Mouse (Mus musculus) heart, embryonic 14.5 days (tissue): ENCODE results near the gene Parp8. TPM values are rescaled to one million over a fixed set of nuclear protein-coding genes. Genes with fewer than 3 reads are reported as not detected.

Experiments used
- ATAC-seq: fragments of 200-750 bp; cut with Nextera tagmentation; 2 replicates; pipeline ENCODE4 v1.8.0; 2017; ENCODE audit warnings: low read depth, moderate TSS enrichment; ENCODE audit not compliant: insufficient number of reproducible peaks, insufficient read depth, low FRiP score
- H3K27ac ChIP-seq, 2 experiments: fragments of 200-500 bp in 1 of 2; fragments of 300-500 bp in 1 of 2; sonication (generic) in 1 of 2; replicated peaks in 1 of 2; 2 replicates each; pipeline ENCODE4 v1.5.1; 2012 to 2014; ENCODE audit warnings: low read depth in 2 of 2, low read length in 2 of 2, control low read depth in 1 of 2, mild to moderate bottlenecking in 1 of 2, mixed read lengths in 1 of 2; ENCODE audit not compliant: control insufficient read depth in 1 of 2, insufficient read depth in 1 of 2
- H3K27me3 ChIP-seq: fragments of 300-500 bp; sonication (generic); 2 replicates; pipeline ENCODE4 v1.6.1; 2014; ENCODE audit warnings: mild to moderate bottlenecking, low read length, control low read depth; ENCODE audit not compliant: control insufficient read depth, insufficient read depth
- H3K36me3 ChIP-seq: fragments of 300-500 bp; sonication (generic); 2 replicates; pipeline ENCODE4 v1.6.1; 2014; ENCODE audit warnings: mild to moderate bottlenecking, control low read depth, low read length, mixed read lengths; ENCODE audit not compliant: control insufficient read depth, insufficient read depth
- H3K4me1 ChIP-seq, 2 experiments: fragments of 200-500 bp in 1 of 2; fragments of 300-500 bp in 1 of 2; sonication (generic) in 1 of 2; 2 replicates each; pipeline ENCODE4 v1.6.1; 2012 to 2014; ENCODE audit warnings: low read length in 2 of 2, control low read depth in 1 of 2, mixed read lengths in 1 of 2; ENCODE audit not compliant: control insufficient read depth in 2 of 2, insufficient read depth in 2 of 2
- H3K4me2 ChIP-seq: fragments of 300-500 bp; sonication (generic); 2 replicates; pipeline ENCODE4 v1.6.1; 2014; ENCODE audit warnings: mild to moderate bottlenecking, low read length
- H3K4me3 ChIP-seq, 2 experiments: fragments of 200-500 bp in 1 of 2; fragments of 300-500 bp in 1 of 2; sonication (generic) in 1 of 2; 2 replicates each; pipeline ENCODE4 v1.5.1; 2012 to 2014; ENCODE audit warnings: low read length in 2 of 2, mild to moderate bottlenecking in 2 of 2, control low read depth in 1 of 2, low read depth in 1 of 2, moderate library complexity in 1 of 2; ENCODE audit not compliant: control insufficient read depth in 1 of 2, insufficient read depth in 1 of 2
- H3K9ac ChIP-seq: fragments of 300-500 bp; sonication (generic); 2 replicates; pipeline ENCODE4 v1.6.1; 2014; ENCODE audit warnings: mild to moderate bottlenecking, low read length
- H3K9me3 ChIP-seq: fragments of 300-500 bp; sonication (generic); 2 replicates; pipeline ENCODE4 v1.6.1; 2016; ENCODE audit warnings: low read length, control low read depth; ENCODE audit not compliant: control insufficient read depth
- WGBS: fragments of 180-500 bp; shearing (Covaris S2); extraction: QIAGEN DNeasy Blood & Tissue Kit; methylation state at CpG from one replicate; pipeline ENCODE4 v1.1.7; 2014; 5-methylcytosine and 5-hydroxymethylcytosine counted together
- polyA plus RNA-seq: library from polyadenylated mRNA; unstranded; fragments of >200 nt; fragmentation: Nextera tagmentation; extraction: Ambion mirVana; gene quantifications from 2 replicates; pipeline ENCODE4 v1.2.1, GENCODE M21; 2014

Parp8 gene
- polyA plus RNA-seq, 1 experiment from 2014 or later = 17.3 TPM

GRCm38 (mm10) chr13:116973491-116973890, 51.8 kb downstream of the Parp8 start:
- ATAC-seq = no peak
- no peaks in the 10 kb centered on the region for H3K9me3 ChIP-seq
- H3K4me3 ChIP-seq = no peak overlapping the region
- no peak overlapping the region for H3K4me2 ChIP-seq
- 76% methylated on average over 7 of the region's 7 CpGs for WGBS
- no peaks in the 10 kb centered on the region for H3K36me3 ChIP-seq
- no peak overlapping the region for H3K9ac ChIP-seq
- no peaks in the 10 kb centered on the region for H3K27me3 ChIP-seq
- H3K4me1 ChIP-seq = peaks cover 0 to 6% of the 10 kb centered on the region in 2 experiments; a peak in 3 of 4 replicates
- H3K27ac ChIP-seq = no peak overlapping the region

GRCm38 (mm10) chr13:116972036-116972611, 53.2 kb downstream of the Parp8 start:
- H3K9ac ChIP-seq = no peak overlapping the region
- H3K27ac ChIP-seq = no peak overlapping the region
- no peaks in the 10 kb centered on the region for H3K27me3 ChIP-seq
- H3K36me3 ChIP-seq = no peaks in the 10 kb centered on the region
- no peaks in the 10 kb centered on the region for H3K9me3 ChIP-seq
- WGBS = 62% methylated on average over 7 of the region's 7 CpGs
- H3K4me3 ChIP-seq = no peak overlapping the region
- H3K4me1 ChIP-seq = peaks cover 0 to 6% of the 10 kb centered on the region in 2 experiments; a peak in 3 of 4 replicates
- H3K4me2 ChIP-seq = no peak overlapping the region
- ATAC-seq = no peak

DNA sequence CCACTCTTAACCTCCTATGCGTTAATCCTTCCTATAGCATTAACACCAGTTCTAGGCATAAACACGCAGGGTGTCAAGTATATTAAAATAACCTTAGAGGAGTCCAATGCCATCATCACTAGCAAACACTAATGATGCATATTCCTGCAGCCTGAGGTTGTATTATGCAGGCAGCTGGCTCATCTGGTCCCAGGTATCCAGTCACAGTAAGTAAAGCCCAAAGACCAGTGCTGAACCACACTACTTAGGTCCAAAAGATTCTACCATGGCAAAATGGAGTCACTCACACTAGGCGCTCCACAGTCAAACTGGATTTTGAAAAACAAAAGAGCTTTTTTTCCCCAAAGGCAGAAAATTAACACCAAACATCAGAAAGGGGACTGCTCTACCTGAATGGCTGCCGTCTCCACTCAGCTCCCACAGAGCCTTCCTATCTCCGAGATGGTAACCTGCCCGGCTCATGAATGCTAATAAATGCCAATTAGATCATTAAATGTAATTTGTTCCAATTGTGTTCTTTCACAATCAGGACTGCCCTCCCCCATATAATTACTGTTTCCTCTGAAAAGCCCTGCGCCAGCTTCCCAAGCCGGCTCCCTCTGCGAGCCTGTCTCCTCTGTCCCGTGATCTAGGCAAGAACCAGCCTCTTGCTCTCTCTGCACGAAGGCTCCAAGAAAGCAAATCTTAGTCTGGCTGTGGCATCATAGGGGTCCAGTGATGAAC, 54.5 kb downstream of the Parp8 start:
- no peak for ATAC-seq
- H3K27ac ChIP-seq = no peak overlapping the region
- H3K4me2 ChIP-seq = no peak overlapping the region
- WGBS = 92% methylated on average over 11 of the region's 11 CpGs
- H3K4me3 ChIP-seq = no peak overlapping the region
- H3K36me3 ChIP-seq = no peaks in the 10 kb centered on the region
- H3K27me3 ChIP-seq = no peaks in the 10 kb centered on the region
- H3K9me3 ChIP-seq = no peaks in the 10 kb centered on the region
- H3K9ac ChIP-seq = no peak overlapping the region
- peaks cover 0 to 6% of the 10 kb centered on the region in 2 experiments; a peak in 3 of 4 replicates for H3K4me1 ChIP-seq

DNA sequence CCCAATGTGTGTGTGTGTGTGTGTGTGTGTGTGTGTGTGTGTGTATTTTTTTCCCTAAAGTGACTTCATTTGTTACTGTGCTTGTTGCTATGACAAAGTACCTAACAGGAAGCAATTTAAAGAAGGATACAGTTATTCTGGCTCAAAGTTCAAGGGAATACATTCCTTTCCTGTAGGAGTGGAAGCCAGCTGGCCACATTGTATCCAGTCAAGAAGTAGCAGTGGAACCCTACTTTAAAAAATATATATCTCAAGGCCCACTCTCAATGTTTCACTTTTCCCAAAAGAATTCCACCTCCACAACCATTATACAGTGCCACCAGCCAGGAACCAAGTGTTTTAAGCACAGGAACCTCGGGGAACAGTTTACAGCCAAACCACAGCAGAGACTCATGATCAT, 55.7 kb downstream of the Parp8 start:
- WGBS = 87% methylated on average over 1 of the region's 1 CpGs
- Histone ChIP-seq H3K4me1 (peaks cover 0 to 6% of the 10 kb centered on the region in 2 experiments; a peak in 2 of 4 replicates), H3K27ac (no peak overlapping the region), H3K36me3 (no peaks in the 10 kb centered on the region), H3K9ac (no peak overlapping the region), H3K4me3 (no peak overlapping the region), H3K27me3 (no peaks in the 10 kb centered on the region), H3K4me2 (no peak overlapping the region), H3K9me3 (no peaks in the 10 kb centered on the region)
- ATAC-seq = no peak

DNA sequence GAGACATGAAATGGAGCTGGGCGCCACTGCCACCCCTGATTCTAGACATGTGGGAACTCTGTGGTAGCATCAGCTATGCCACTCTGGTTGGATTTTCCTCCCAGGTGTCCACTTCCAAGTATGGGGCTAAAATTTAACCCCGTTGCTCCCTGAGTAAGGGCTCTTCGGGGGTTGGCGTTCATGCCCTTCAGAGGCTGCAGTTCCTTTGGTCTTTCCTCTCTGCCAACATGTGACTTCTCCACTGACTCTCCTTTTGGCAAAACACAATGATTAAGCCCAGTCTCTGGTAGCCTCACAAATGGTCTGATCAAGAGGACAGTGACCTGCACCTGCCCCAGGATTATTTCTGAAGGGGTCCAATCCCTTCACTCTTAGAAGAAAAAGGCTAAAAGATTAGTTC, 56.4 kb downstream of the Parp8 start:
- no peak for ATAC-seq
- H3K27ac ChIP-seq = no peak overlapping the region
- no peaks in the 10 kb centered on the region for H3K36me3 ChIP-seq
- no peak overlapping the region for H3K4me2 ChIP-seq
- no peak overlapping the region for H3K9ac ChIP-seq
- no peaks in the 10 kb centered on the region for H3K27me3 ChIP-seq
- H3K9me3 ChIP-seq = no peaks in the 10 kb centered on the region
- H3K4me1 ChIP-seq = peaks cover 0 to 6% of the 10 kb centered on the region in 2 experiments; a peak in 2 of 4 replicates
- WGBS = 98% methylated on average over 4 of the region's 4 CpGs
- no peak overlapping the region for H3K4me3 ChIP-seq

GRCm38 (mm10) chr13:116967459-116967858, 57.9 kb downstream of the Parp8 start:
- H3K4me2 ChIP-seq = no peak overlapping the region
- no peaks in the 10 kb centered on the region for H3K27me3 ChIP-seq
- peaks cover 0 to 6% of the 10 kb centered on the region in 2 experiments; a peak in 2 of 4 replicates for H3K4me1 ChIP-seq
- no peak overlapping the region for H3K27ac ChIP-seq
- no peak overlapping the region for H3K9ac ChIP-seq
- ATAC-seq = no peak
- no peak overlapping the region for H3K4me3 ChIP-seq
- no peaks in the 10 kb centered on the region for H3K36me3 ChIP-seq
- WGBS = 68% methylated on average over 3 of the region's 3 CpGs
- no peaks in the 10 kb centered on the region for H3K9me3 ChIP-seq

DNA sequence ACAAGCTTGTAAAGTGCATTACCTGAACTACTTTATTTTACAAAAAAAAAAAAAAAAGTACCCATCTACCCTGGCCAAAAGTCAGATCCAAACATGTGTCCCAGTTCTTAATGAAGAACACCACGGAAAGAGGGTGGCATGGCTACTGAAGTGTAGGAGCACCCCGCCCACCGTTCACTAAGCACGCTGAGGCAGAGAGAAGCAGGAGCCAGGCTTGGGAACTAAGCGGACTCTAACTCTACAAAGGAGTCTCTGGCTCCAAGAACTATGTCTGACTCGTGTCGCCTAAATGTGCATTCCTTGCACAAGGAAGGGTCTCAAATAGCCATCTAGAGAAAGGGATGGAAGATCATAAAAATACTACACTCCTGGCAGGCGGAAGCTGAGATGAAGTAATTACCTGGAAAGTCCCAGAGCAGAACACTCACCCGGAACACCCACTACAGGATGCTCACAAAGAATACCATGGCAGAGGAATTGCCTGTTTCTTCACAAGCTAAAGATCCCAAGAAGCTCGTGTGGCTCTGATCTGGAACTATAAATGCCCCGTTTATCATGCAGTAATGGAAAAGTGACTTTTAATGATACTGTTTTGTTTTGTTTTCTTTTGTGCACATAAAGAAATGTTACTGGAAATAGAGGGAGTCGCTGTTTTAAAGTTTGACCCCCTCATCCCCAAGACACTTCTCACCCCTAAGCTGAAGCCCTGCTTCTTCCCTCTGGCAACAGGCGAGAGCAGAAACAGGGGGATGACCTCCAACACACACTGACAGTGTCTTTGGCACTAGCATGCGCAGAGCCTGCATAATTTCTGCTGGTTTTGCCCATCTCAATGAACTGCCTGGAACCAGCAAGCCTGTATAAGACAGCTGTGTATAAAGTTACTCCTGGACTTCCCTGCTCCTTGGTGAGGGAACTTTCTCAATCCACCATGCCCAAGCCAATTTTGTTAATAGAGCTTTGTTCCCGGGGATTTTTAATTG, 62.6 kb downstream of the Parp8 start:
- WGBS = 82% methylated on average over 15 of the region's 15 CpGs
- Histone ChIP-seq H3K36me3 (no peaks in the 10 kb centered on the region), H3K4me2 (no peak overlapping the region), H3K9ac (no peak overlapping the region), H3K4me1 (no peaks in the 10 kb centered on the region), H3K27me3 (no peaks in the 10 kb centered on the region), H3K27ac (no peak overlapping the region), H3K9me3 (no peaks in the 10 kb centered on the region), H3K4me3 (no peak overlapping the region)
- no peak for ATAC-seq
